Mouse (Mus musculus): ENCODE results near the gene Prss3.
"Not testable (repeated sequence)": the region's sequence is repeated elsewhere in the genome, so short reads cannot be mapped to it uniquely, and the experiment has no call there.

DNA sequence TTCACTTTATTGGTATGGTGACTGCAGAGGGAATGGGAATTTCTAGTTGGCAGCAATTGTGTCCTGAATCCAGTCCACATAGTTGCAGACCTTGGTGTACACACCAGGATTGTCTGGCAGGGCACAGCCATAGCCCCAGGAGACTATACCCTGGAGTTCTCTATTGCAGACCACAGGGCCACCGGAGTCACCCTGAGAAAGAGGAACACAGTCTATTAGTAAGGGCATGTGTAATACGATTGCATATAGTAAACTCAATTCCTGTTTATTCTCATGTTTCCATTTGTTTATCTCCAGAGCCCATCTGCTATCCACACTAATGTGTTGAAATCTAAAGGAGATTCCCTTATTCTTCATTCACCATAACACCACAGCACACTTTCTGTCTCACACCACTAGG is 3.7 kb downstream of the Prss3 start:
- TF ChIP-seq CEBPB (IDR thresholded peaks at IDR 0.05; ENCODE audit: insufficient read depth, poor library complexity, severe bottlenecking); POLR2A (IDR thresholded peaks at IDR 0.05; ENCODE audit: insufficient read length, low read depth); E2F4 (IDR thresholded peaks at IDR 0.05; ENCODE audit: insufficient read depth); MYOD1 (IDR thresholded peaks at IDR 0.05; ENCODE audit: control insufficient read depth in 1 of 3, insufficient read length in 2 of 3, low read depth in 2 of 3); MAX (IDR thresholded peaks at IDR 0.05; ENCODE audit: low read depth); REST (IDR thresholded peaks at IDR 0.05; ENCODE audit: insufficient read depth, insufficient read length); POLR2AphosphoS2 (IDR thresholded peaks at IDR 0.05; ENCODE audit: insufficient read length, low read depth): not testable (repeated sequence)
